Mouse (Mus musculus) layer of hippocampus, adult 2 months (tissue): ENCODE data around the gene Lats2. TPM values are rescaled to one million over a fixed set of nuclear protein-coding genes. Genes with fewer than 3 reads are reported as not detected.
"Not testable (repeated sequence)": the region's sequence is repeated elsewhere in the genome, so short reads cannot be mapped to it uniquely, and the experiment has no call there.

Experiments used
- DNase-seq, 2 experiments: peaks; one replicate each; pipeline ENCODE4 v3.0.0; 2022; ENCODE audit warnings: low spot score in 2 of 2
- H3K27ac ChIP-seq: fragments of 200-600 bp; 2 replicates; pipeline ENCODE4 v1.8.1; 2022
- H3K4me3 ChIP-seq: fragments of 200-600 bp; 2 replicates; pipeline ENCODE4 v1.8.1; 2022; ENCODE audit warnings: mild to moderate bottlenecking
- CTCF ChIP-seq: fragments of 200-600 bp; conservative IDR thresholded peaks from 2 replicates; pipeline ENCODE4 v1.8.1; 2022; ENCODE audit warnings: antibody characterized with exemption, mild to moderate bottlenecking, moderate library complexity
- total RNA-seq, 2 experiments: library from RNA; stranded (reverse); gene quantifications; 2 replicates each; pipeline ENCODE4 v1.2.3; 2021

Gene Lats2
- total RNA-seq, 2 experiments from 2014 or later, result 42.5 to 49.0 TPM

DNA sequence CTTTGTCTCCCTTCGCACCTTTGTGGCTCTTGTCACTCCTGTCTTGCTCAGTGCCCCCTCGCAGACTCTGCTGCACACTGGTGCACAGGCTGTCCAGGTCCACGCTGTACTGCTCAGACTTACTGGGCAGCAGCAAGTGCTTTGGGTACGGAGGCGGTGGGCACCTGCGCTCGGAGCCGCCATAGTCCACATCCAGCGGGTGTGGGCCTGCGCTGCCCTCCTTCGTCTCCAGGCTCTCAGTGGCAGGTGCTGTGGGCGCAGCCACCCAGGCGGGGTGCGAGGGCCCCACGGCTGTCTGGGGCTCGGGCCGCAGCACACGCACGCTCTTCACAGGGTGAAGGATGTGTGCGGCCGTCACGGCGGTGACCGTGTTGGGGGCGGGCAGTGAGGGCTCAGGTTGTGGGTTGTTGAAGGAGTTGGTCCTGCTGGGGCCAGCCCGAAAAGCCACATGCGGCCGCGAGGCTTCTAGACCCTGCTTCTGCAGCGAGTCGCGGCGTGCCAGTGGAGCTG lies 58.7 kb downstream of the Lats2 start:
- Histone ChIP-seq H3K4me3 (no peak overlapping the region), H3K27ac (no peak overlapping the region)
- no peak for TF ChIP-seq CTCF
- DNase-seq, result no peak

DNA sequence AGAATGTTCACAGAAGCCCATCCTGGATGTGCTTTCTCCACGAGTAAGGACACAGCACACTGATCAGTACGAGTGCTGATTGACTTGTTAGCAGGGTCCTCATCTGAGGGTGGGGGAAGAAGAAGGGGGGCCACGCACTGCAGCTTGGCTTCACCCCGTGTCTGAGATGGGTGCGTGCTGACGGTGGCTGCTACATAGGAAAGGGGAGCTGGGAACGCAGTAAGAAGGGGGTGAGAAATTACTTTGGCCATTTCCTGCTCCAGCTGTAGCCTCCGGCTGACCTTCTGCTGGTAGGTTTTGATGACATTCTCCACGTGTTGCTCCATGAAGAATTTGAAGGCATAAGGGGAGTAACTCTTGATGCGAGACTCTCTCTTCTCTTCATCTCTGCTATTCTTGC lies 59.2 kb downstream of the Lats2 start:
- no peak overlapping the region for H3K4me3 ChIP-seq
- TF ChIP-seq CTCF, result no peak
- H3K27ac ChIP-seq, result no peak overlapping the region
- DNase-seq, result no peak

DNA sequence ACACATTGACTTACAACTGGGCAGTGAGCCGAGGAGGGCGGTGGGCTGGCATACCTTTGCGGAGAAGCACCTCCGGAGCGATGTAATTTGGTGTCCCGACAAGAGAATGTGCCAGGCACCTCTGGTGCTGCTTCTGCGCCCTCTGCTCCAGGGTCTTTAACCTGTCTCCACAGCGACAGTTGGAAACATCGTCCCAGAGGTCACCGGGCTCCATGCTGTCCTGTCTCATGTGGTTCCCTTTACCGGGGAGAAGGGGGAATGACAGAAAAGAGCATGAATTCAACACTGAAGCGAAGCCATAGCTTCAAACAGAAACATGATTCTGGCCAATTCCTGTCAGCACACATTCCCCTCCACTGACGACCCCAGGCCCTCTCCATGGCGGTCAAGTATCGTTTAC lies 62.1 kb downstream of the Lats2 start:
- Histone ChIP-seq H3K27ac (no peak overlapping the region), H3K4me3 (no peak overlapping the region)
- no peak for DNase-seq
- TF ChIP-seq CTCF, result no peak

DNA sequence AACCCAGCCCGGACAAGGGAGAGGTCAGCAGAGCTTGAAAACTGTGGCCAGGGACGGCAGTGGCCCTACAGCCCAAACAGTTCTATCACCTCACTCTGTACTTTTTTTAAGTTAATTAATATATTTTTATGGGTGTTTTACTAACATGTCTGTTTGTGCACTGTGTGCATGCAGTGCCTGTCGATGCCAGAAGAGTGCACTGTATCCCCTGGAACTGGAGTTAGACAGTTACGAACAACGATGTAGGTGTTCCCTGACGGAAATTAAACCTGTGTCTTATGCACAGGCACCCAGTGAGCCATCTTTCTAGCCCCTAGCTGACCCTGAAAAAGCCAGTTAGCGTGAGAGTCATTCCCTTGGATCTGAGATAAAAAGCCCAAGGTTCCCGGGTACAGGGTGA lies 62.6 kb downstream of the Lats2 start:
- peak; percentile 65 for TF ChIP-seq CTCF
- H3K27ac ChIP-seq, result no peak overlapping the region
- no peak overlapping the region for H3K4me3 ChIP-seq
- no peak for DNase-seq

DNA sequence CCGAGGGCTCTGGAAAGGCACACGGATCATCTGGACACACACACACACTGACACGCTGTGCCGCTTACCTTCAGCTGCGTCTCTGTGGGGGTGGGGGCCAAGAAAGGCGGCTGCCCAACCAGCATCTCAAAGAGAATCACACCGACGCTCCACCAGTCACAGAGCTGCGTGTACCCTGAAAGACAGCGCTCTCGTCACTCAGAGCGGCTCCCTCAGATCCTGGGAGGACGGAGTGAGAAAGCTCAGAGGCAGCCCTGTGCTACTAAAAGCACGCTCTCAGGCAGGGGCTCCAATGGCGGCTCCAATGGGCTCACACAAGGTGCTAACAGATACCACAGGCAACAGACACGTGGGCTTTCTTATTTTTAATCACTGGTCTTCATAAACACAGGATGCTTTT lies 63.9 kb downstream of the Lats2 start:
- H3K4me3 ChIP-seq, result no peak overlapping the region
- no peak overlapping the region for H3K27ac ChIP-seq
- DNase-seq, result no peak
- TF ChIP-seq CTCF, result no peak

DNA sequence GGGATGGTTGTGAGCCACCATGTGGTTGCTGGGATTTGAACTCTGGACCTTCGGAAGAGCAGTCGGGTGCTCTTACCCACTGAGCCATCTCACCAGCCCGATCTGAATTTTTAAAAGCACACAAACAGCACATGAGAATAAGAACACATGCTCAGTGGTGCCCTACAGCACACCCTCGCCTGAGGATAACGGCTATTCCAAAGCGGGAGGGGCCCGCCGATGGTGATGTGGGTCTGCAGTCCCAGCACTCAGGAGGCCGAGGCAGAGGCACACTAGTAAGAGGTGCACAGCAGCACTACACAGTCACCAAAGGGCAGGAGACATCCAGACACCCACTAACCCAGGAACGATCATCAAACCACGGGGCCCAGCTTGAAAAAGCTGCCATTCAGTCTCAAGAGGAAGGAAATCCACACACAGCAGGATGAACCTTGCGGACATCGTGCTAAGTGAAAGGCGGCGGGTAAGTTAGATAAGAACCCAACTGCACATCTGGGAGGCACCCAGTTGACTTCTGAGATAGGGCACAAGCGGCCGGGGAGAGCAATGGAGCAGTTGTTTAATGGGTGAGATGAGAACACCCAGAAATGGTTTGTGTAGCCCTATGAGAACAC lies 65.6 kb downstream of the Lats2 start:
- TF ChIP-seq CTCF, result no peak

DNA sequence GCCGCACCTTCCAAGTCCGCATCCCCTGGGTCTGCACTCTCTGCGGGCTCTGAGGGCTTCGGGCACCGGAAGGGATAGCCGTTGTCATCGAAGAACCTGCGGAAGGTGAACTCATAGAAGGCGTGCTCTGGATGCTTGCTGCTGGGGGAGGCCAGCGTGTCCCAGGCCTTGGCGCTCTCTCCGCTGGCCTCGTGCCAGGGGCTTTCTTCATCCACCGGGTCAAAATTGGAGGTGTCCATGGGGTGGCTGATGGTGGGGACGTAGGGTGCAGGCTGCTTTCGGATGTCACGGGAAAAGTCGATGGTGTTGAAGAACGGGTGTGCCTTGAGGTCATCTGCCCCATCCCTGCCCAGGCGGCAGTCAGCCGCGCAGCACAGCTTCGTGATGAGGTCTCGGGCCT lies 66.9 kb downstream of the Lats2 start:
- TF ChIP-seq CTCF, result no peak
- Histone ChIP-seq H3K27ac (no peak overlapping the region), H3K4me3 (no peak overlapping the region)
- no peak for DNase-seq

More for the DNA sequence above, 65.6 kb downstream of the Lats2 start:
- DNase-seq, result no peak
- Histone ChIP-seq H3K27ac (no peak overlapping the region), H3K4me3 (no peak overlapping the region)

DNA sequence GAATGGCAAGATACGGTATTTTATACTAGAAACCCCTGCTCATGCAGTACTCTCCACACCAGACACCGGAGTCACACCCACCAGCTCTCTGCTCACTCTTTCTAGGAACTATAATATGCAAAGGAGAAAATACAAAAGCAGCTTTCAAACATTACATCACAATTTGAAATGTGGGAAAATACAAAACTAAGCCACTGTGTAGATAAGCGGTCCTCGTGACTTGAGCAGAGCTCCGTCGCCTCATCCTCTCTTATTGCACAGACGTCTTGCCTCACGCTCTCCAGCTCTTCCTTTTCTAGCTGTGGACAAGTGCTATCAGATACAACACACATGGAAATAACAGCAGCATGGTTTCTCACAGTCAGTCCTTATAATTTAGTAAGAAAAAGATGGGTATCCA lies 67.5 kb downstream of the Lats2 start:
- TF ChIP-seq CTCF, result no peak
- Histone ChIP-seq H3K4me3 (no peak overlapping the region), H3K27ac (no peak overlapping the region)
- no peak for DNase-seq

DNA sequence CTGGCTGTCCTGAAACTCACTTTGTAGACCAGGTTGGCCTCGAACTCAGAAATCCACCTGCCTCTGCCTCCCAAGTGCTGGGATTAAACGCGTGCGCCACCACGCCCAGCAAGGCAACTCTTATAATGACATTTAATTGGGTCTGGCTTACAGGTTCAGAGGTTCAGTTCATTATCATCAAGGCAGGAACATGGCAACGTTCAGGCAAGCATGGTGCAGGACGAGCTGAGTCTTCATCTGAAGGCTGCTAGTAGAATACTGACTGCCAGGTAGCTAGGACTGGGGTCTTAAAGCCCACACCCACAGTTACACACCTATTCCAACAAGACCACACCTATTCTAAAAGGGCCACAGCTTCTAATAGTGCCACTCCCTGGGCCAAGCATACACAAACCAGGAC lies 70.1 kb downstream of the Lats2 start:
- not testable (repeated sequence) for H3K4me3 ChIP-seq, DNase-seq, H3K27ac ChIP-seq

DNA sequence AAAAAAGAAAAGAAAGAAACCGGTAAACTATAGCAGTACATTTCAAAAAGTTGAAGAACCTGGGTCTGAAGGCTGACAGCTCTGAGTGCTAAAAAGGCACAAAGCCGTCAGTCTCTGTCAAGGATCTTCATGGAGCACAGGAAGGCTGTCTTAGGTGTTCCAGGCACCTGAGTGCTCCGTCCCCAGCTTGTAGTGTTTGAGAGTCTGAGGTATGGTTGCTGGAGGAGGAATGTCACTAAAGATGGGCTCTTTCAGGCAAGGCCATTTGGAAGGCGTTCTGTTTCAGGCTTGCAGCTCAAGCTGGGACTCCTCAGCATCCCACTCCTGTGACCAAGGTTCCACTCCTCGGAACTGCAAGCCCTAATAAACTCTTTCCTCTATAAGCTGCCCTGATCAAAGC lies 70.7 kb downstream of the Lats2 start:
- TF ChIP-seq CTCF, result no peak
- no peak overlapping the region for H3K27ac ChIP-seq
- DNase-seq, result no peak
- H3K4me3 ChIP-seq, result no peak overlapping the region

DNA sequence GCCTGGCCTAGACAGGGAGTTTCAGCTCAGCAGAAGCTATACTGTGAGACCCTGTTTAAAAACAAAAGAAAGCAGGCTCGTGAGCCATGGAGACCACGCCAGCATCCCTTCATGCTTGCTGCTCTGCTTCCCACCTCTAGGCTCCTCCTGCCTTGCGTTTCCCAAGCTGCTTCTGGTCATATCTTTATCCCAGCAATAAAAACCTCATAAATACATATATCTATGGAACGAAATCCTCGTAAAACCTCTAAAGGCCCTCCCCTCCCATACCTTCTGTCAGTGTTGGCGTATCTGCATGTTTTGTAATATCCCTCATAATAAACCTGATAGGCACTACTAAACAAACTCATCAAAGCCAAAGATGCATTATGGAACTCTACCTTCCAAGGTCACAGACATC lies 71.5 kb downstream of the Lats2 start:
- TF ChIP-seq CTCF, result no peak
- no peak overlapping the region for H3K4me3 ChIP-seq
- no peak for DNase-seq
- no peak overlapping the region for H3K27ac ChIP-seq

DNA sequence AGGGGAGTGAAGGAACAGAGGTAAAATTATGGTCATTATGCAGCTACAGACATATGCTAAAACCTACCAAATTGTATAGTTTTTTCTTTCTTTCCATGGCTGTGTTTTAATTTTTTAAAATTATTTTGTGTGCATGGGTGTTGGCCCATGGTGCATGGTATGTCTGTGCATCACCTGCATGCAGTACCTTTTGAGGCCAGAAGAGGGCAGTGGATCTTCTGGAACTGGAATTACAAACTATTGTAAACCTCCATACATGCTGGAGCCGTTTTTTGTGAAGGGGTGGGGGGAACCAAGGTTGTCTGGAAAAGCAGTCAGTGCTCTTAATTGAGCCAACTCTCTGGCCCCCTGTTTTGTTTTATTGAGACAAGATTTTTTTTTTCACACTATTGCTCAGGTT lies 73.6 kb downstream of the Lats2 start:
- Histone ChIP-seq H3K27ac (no peak overlapping the region), H3K4me3 (no peak overlapping the region)
- TF ChIP-seq CTCF, result peak; percentile 87
- DNase-seq, result peak in 1 of 2 experiments; percentile 55

DNA sequence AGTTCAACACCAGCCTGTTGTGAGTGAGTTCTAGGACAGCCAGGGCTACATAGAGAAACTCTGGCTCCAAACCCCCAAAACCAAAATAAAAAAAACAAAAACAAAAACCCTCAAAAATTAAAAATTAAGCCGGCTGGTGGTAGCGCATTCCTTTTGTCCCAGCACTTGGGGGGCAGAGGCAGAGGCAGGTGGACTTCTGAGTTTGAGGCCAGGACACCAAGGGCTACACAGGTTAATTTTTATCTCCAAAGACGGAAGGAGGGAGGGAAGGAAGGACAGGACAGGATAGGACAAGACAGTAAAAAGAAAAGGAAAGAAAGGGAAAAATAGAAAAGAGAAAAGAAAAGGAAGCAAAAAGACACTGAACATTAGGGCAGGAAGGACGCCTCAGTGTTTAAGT lies 75.4 kb downstream of the Lats2 start:
- no peak for DNase-seq
- no peak overlapping the region for H3K4me3 ChIP-seq
- H3K27ac ChIP-seq, result no peak overlapping the region
- no peak for TF ChIP-seq CTCF

DNA sequence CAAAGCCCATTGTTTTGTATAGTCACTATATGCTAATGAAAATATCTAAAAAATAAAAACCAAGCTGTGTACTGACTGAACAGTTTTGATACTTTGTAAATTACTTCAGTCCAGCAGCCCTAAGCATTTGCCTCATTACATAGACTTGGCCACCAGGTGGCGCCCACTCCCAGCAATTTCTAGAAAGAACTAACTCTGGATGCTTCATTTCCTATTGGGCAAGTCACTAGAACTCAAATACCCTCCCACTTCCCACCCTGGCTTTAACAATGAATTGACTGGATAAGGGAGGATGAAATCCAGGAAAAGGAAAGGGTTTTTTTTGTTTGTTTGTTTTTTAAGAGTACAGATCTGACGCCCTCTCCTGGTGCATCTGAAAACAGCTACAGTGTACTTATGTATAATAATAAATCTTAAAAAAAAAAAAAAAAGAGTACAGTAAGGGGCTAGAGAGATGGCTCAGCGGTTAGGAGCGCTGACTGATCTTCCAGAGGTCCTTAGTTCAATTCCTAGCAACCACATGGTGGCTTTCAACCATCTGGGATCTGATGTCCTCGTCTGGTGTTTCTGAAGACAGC lies 78.1 kb downstream of the Lats2 start:
- peak; percentile 94 for TF ChIP-seq CTCF
- peak; percentile 77 to 90 for DNase-seq

More for the DNA sequence above, 78.1 kb downstream of the Lats2 start:
- H3K27ac ChIP-seq, result no peak overlapping the region
- no peak overlapping the region for H3K4me3 ChIP-seq
